Mouse (Mus musculus) stomach, postnatal 0 days (tissue): ENCODE measurements around the gene Rgs4.

Experiments
- CTCF ChIP-seq: IDR thresholded peaks from 2 replicates; pipeline ENCODE4 v1.5.1; 2016; ENCODE audit warnings: antibody characterized with exemption, low read depth, mild to moderate bottlenecking, moderate library complexity
- EP300 ChIP-seq: optimal IDR thresholded peaks from 2 replicates; pipeline ENCODE3; 2016; ENCODE audit warnings: antibody characterized with exemption

- TF ChIP-seq CTCF (no peak), EP300 (no peak)
Measured at GRCm38 (mm10) chr1:169741147-169741546, 6.3 kb downstream of the Rgs4 start.
